Mouse (Mus musculus): ENCODE results near the gene Rac1.

The Rac1 gene

GRCm38 (mm10) chr5:143489749-143490342 is 38.0 kb downstream of the Rac1 start:
- no peak for DNase-seq

- no peak for DNase-seq
Measured at GRCm38 (mm10) chr5:143487998-143488397, 39.8 kb downstream of the Rac1 start.

GRCm38 (mm10) chr5:143487193-143487592 is 40.6 kb downstream of the Rac1 start:
- no peak for DNase-seq

GRCm38 (mm10) chr5:143484955-143485354 is 42.9 kb downstream of the Rac1 start:
- no peak for DNase-seq

GRCm38 (mm10) chr5:143477901-143478300 is 49.9 kb downstream of the Rac1 start:
- no peak for DNase-seq

- no peak for DNase-seq
Measured at GRCm38 (mm10) chr5:143476013-143476412, 51.8 kb downstream of the Rac1 start.

- DNase-seq: no peak
Measured at GRCm38 (mm10) chr5:143475153-143475844, 52.5 kb downstream of the Rac1 start.

- DNase-seq: no peak
Measured at GRCm38 (mm10) chr5:143471953-143472618, 55.8 kb downstream of the Rac1 start.

- DNase-seq: no peak
Measured at GRCm38 (mm10) chr5:143471165-143471546, 56.7 kb downstream of the Rac1 start.

- DNase-seq: no peak
Measured at GRCm38 (mm10) chr5:143470421-143471164, 57.2 kb downstream of the Rac1 start.

- DNase-seq: no peak
Measured at GRCm38 (mm10) chr5:143469628-143470027, 58.2 kb downstream of the Rac1 start.

GRCm38 (mm10) chr5:143467931-143468330 is 59.9 kb downstream of the Rac1 start:
- no peak for DNase-seq

- no peak for DNase-seq
Measured at GRCm38 (mm10) chr5:143466891-143467669, 60.8 kb downstream of the Rac1 start.

- DNase-seq: no peak
Measured at GRCm38 (mm10) chr5:143465156-143466085, 62.4 kb downstream of the Rac1 start.

- no peak for DNase-seq
Measured at GRCm38 (mm10) chr5:143464757-143465118, 63.1 kb downstream of the Rac1 start.

- DNase-seq: peak; percentile 92
Measured at GRCm38 (mm10) chr5:143464100-143464756, 63.6 kb downstream of the Rac1 start, which contains the start of gene Daglb. Daglb (plus strand) TSS chr5:143464584.

GRCm38 (mm10) chr5:143463671-143464070 is 64.2 kb downstream of the Rac1 start:
- no peak for DNase-seq
